Mouse (Mus musculus) stomach, postnatal 0 days (tissue): ENCODE results near the gene Egflam.

Experiments used
- CTCF ChIP-seq: IDR thresholded peaks from 2 replicates; pipeline ENCODE4 v1.5.1; 2016; ENCODE audit warnings: antibody characterized with exemption, low read depth, mild to moderate bottlenecking, moderate library complexity
- EP300 ChIP-seq: optimal IDR thresholded peaks from 2 replicates; pipeline ENCODE3; 2016; ENCODE audit warnings: antibody characterized with exemption

- no peak for TF ChIP-seq CTCF
- TF ChIP-seq EP300 = no peak
These were observed 234.3 kb downstream of the Egflam start for GRCm38 (mm10) chr15:7163851-7164250.
